22 mouse cellular contexts compared by ENCODE assay signal in the genomic region with DNA sequence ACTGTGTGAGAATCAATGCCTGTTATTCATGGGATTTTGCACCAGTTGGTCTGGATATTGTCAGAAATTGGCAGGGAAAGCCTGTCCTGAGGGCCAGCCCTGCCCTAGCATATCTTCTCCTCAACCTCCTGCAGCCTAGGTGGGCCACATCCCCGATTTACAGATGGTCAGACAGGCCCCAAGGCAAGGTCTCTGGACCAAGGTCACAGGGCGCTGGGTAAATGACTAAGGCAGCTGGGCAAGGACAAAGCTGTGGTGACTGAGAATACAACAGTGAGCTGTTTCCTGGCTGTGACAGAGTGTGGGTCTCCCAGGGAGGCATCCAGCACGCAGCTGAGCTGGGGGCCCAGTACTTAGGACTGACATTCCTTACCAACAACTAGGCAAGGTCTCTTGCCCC. TPM values are rescaled to one million over a fixed set of nuclear protein-coding genes. Genes with fewer than 3 reads are reported as not detected.
DNase-seq lines count a peak whose midpoint lies in the region; ATAC-seq and TF ChIP-seq lines count a peak whose summit lies in the region.
"Had no signal": no experiment of that assay in that cellular context is flagged by ENCODE, and none has a peak within 500 bp of the region (broad histone marks: within the 10 kb centered on the region; RNA-seq: fewer than 3 reads in every experiment).

No protein-coding gene starts in this region.

- no peak overlapping the region for H3K4me2 ChIP-seq in intestine, embryonic 16.5 days (ENCODE audit: low read depth, low read length)
- no peak overlapping the region for H3K4me2 ChIP-seq in intestine, embryonic 15.5 days (replicated peaks)
- H3K4me2 ChIP-seq: embryonic facial prominence, embryonic 15.5 days; heart, embryonic 13.5 days; hindbrain, embryonic 14.5 days had no signal

- WGBS in intestine, embryonic 16.5 days = 65% methylated on average over 3 of the region's 3 CpGs
- 59% methylated on average over 3 of the region's 3 CpGs for WGBS in intestine, embryonic 15.5 days

- no peak for TF ChIP-seq POLR2A in ES-Bruce4 (IDR thresholded peaks at IDR 0.05; ENCODE audit: insufficient read depth, low read length)

- no peaks in the 10 kb centered on the region for H3K27me3 ChIP-seq in intestine, embryonic 16.5 days (replicated peaks; ENCODE audit: control insufficient read depth, insufficient read depth, low read length)
- H3K27me3 ChIP-seq in intestine, embryonic 15.5 days (replicated peaks) = no peaks in the 10 kb centered on the region
- no peaks in the 10 kb centered on the region for H3K27me3 ChIP-seq in ES-Bruce4 (ENCODE audit: control insufficient read depth, insufficient read depth, low read length, poor library complexity, severe bottlenecking)
- H3K27me3 ChIP-seq: embryonic facial prominence, embryonic 15.5 days; heart, embryonic 13.5 days had no signal

- TF ChIP-seq CTCF in ES-Bruce4 (IDR thresholded peaks at IDR 0.05; ENCODE audit: low read depth, low read length) = no peak

- H3K36me3 ChIP-seq in intestine, embryonic 16.5 days (ENCODE audit: control insufficient read depth, insufficient read depth, low read length) = no peaks in the 10 kb centered on the region
- H3K36me3 ChIP-seq in intestine, embryonic 15.5 days = no peaks in the 10 kb centered on the region
- no peaks in the 10 kb centered on the region for H3K36me3 ChIP-seq in ES-Bruce4 (ENCODE audit: control insufficient read depth, insufficient read depth, low read length, poor library complexity, severe bottlenecking)
- H3K36me3 ChIP-seq: embryonic facial prominence, embryonic 15.5 days; forebrain, embryonic 10.5 days; G1E; heart, embryonic 13.5 days had no signal

- H3K9me3 ChIP-seq in intestine, embryonic 16.5 days (ENCODE audit: control insufficient read depth, low read length) = no peaks in the 10 kb centered on the region; the same call in 1 of the 2 replicates
- no peaks in the 10 kb centered on the region for H3K9me3 ChIP-seq in intestine, embryonic 15.5 days
- peaks cover 6% of the 10 kb centered on the region; the same call in 1 of the 2 replicates for H3K9me3 ChIP-seq in ES-Bruce4 (replicated peaks; ENCODE audit: control insufficient read depth, insufficient read depth, low read length, poor library complexity, severe bottlenecking)
- H3K9me3 ChIP-seq: embryonic facial prominence, embryonic 15.5 days; forebrain, embryonic 10.5 days; G1E had no signal

- TF ChIP-seq EP300 in ES-Bruce4 (IDR thresholded peaks at IDR 0.05; ENCODE audit: insufficient read depth, low read depth, low read length) = no peak

- H3K4me3 ChIP-seq in intestine, embryonic 16.5 days (ENCODE audit: low read length) = no peak overlapping the region
- H3K4me3 ChIP-seq in intestine, embryonic 15.5 days (replicated peaks) = no peak overlapping the region
- no peak overlapping the region for H3K4me3 ChIP-seq in ES-Bruce4 (ENCODE audit: low read depth, low read length)
- H3K4me3 ChIP-seq: embryonic facial prominence, embryonic 15.5 days; erythroblast, embryonic 14.5 days; forebrain, embryonic 10.5 days; gastrocnemius, adult 2 months; heart, embryonic 13.5 days had no signal

- H3K9ac ChIP-seq in intestine, embryonic 16.5 days (ENCODE audit: low read depth, low read length) = no peak overlapping the region
- no peak overlapping the region for H3K9ac ChIP-seq in intestine, embryonic 15.5 days
- H3K9ac ChIP-seq in ES-Bruce4 (ENCODE audit: low read depth, poor library complexity, severe bottlenecking) = no peak overlapping the region
- H3K9ac ChIP-seq: embryonic facial prominence, embryonic 15.5 days; heart, embryonic 13.5 days; hindbrain, embryonic 14.5 days had no signal

- no peak for ATAC-seq in intestine, embryonic 16.5 days
- no peak for ATAC-seq in intestine, embryonic 15.5 days
- ATAC-seq in megakaryocyte-erythroid progenitor cell, adult 5-6 weeks (replicated peaks; ENCODE audit: low FRiP score, low TSS enrichment, poor library complexity, severe bottlenecking) = no peak
- ATAC-seq: forebrain, embryonic 14.5 days; intestine, postnatal 0 days had no signal

- DNase-seq in adrenal gland, adult 2 months = peak; percentile 79
- peak; percentile 32 for DNase-seq in adrenal gland, postnatal 25 days
- DNase-seq in ovary, adult 18-20 months (ENCODE audit: low spot score) = no peak
- DNase-seq: cerebellum, adult 2 months; cerebellum, postnatal 14 days; embryo, embryonic 11 days; gastrocnemius, adult 2 months; gastrocnemius, postnatal 25 days; heart, postnatal 4 days had no signal

- 0 out of 2 replicates have a peak overlapping the region, but pooled peaks have one; percentile 6 for H3K27ac ChIP-seq in intestine, embryonic 16.5 days (ENCODE audit: low read length)
- no peak overlapping the region for H3K27ac ChIP-seq in intestine, embryonic 15.5 days
- H3K27ac ChIP-seq in ES-Bruce4 (ENCODE audit: insufficient read depth, low read length) = peak overlapping the region; percentile 43; the same call in 1 of the 2 replicates
- H3K27ac ChIP-seq: embryonic facial prominence, embryonic 15.5 days; forebrain, embryonic 10.5 days; gastrocnemius, adult 2 months; heart, embryonic 13.5 days; hindbrain, embryonic 14.5 days had no signal

- peaks cover 10% of the 10 kb centered on the region for H3K4me1 ChIP-seq in intestine, embryonic 16.5 days (ENCODE audit: control insufficient read depth, insufficient read depth, low read length)
- H3K4me1 ChIP-seq in intestine, embryonic 15.5 days (replicated peaks) = peaks cover 16% of the 10 kb centered on the region; the same call in 1 of the 2 replicates
- peaks cover 6% of the 10 kb centered on the region for H3K4me1 ChIP-seq in ES-Bruce4 (ENCODE audit: control insufficient read depth, insufficient read depth, low read length)
- H3K4me1 ChIP-seq: embryonic facial prominence, embryonic 15.5 days had no signal

RNA-seq across cellular contexts. Expression of gene Ablim2, which starts 23.4 kb away (rescaled TPM):
- polyA plus RNA-seq in intestine, embryonic 16.5 days (2015; fragmentation: Nextera tagmentation; extraction: Ambion mirVana) = 5.4 and 5.7 TPM in 2 replicates
- 3.7 and 4.1 TPM in 2 replicates for polyA plus RNA-seq in intestine, embryonic 15.5 days (2015; fragmentation: Nextera tagmentation; extraction: Ambion mirVana)
- 3.8 and 6.1 TPM in 2 replicates for polyA plus RNA-seq in ES-Bruce4 (2011; ENCODE audit: insufficient read depth, insufficient read length, low read depth, missing spikeins)
- total RNA-seq in adrenal gland, adult 2 months (2021) = 10 to 100 TPM in 1 of 2 experiments, 1 to 10 TPM in 1; 9.5 to 10.1 TPM
- polyA plus RNA-seq in adrenal gland, adult 2 months (2012; rRNA removed) = 34.8 and 38.2 TPM in 2 replicates
- 6.0 and 7.8 TPM in 2 replicates for total RNA-seq in adrenal gland, postnatal 25 days (2021)
- 0.22 TPM in 1 of 2 replicates, not detected in the other for total RNA-seq in megakaryocyte-erythroid progenitor cell, adult 5-6 weeks (2014; fragmentation: Nextera tagmentation)
- 0.38 and 3.1 TPM in 2 replicates for total RNA-seq in megakaryocyte-erythroid progenitor cell, adult 5-6 weeks (2017)
- total RNA-seq: common myeloid progenitor, adult 5-6 weeks had no signal
- polyA plus RNA-seq: erythroblast, embryonic 14.5 days; forebrain, embryonic 10.5 days; G1E had no signal

RNA-seq across cellular contexts. Expression of gene Sh3tc1, which starts 41.3 kb away (rescaled TPM):
- polyA plus RNA-seq in intestine, embryonic 16.5 days (2015; fragmentation: Nextera tagmentation; extraction: Ambion mirVana) = 18.4 and 20.5 TPM in 2 replicates
- polyA plus RNA-seq in intestine, embryonic 15.5 days (2015; fragmentation: Nextera tagmentation; extraction: Ambion mirVana) = 16.0 and 17.8 TPM in 2 replicates
- 3.6 and 5.1 TPM in 2 replicates for polyA plus RNA-seq in ES-Bruce4 (2011; ENCODE audit: insufficient read depth, insufficient read length, low read depth, missing spikeins)
- 10 to 100 TPM; 22.2 to 25.8 TPM for total RNA-seq in adrenal gland, adult 2 months (2021)
- polyA plus RNA-seq in adrenal gland, adult 2 months (2012; rRNA removed) = 27.7 and 28.0 TPM in 2 replicates
- total RNA-seq in adrenal gland, postnatal 25 days (2021) = 10.6 and 13.9 TPM in 2 replicates
- 2.5 TPM in 1 of 2 replicates, not detected in the other for total RNA-seq in megakaryocyte-erythroid progenitor cell, adult 5-6 weeks (2014; fragmentation: Nextera tagmentation)
- total RNA-seq in megakaryocyte-erythroid progenitor cell, adult 5-6 weeks (2017) = 0.23 TPM in 1 of 2 replicates, not detected in the other
